Mouse (Mus musculus) spleen, adult 18-20 months (tissue): ENCODE data around the gene Tbc1d24.

Experiments used
- DNase-seq, 2 experiments: peaks; one replicate each; pipeline ENCODE4 v3.0.0; 2022; ENCODE audit warnings: mixed read lengths in 2 of 2

Tbc1d24 gene

DNA sequence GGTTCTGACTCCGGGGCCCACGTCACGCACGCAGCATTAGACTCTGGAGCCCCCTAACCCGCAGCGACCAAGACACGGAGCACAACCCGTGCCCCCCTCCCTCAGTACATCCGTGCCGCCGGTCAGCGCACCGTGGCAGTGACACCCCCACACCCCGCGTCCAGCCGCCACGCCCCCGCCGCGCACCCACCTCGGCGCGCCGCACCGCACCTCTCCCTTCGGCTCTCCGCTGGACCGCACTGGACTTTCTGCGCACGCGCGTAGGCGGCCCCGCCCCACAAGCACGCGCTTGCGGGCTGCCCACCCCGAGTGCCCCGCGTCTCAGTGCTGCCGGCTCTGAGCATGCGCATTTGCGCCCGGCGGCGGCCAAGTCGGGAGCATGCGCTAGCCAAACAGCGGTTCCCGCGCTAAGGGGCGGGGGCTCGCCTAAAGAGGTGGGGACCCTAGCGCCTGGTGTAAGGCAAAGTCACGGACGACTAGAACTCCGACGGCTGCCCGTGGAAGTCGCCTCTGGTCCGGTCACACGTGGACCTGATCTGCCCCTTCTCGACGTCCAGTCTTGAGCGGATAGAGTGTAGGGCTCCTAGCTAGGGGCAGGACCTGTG is at the start of gene Tbc1d24:
Gene Tbc1d24 (minus strand): TSS at position 279 of the 605 bp plus-strand sequence.
- DNase-seq, result peak; percentile 72 to 80

DNA sequence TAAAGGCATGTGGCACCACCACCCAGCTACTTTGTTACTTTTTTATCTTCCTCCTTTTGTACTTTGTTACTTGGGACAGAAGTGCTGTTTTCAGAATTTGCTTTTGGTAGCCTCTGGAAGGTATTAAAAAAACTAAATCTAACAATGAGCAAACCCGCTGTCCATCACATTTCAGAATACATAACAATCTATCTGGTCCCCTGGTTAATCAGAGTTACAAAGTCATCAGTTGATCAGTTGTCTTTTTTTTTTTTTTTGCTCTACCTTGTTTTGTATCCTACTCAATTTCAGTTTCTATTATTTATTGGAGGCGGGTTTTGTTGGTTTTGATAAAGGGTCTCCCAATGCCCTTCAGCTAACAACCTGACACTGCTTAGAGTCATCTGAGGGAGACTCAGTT is 47.0 kb upstream of the Tbc1d24 start:
- DNase-seq, result no peak

DNA sequence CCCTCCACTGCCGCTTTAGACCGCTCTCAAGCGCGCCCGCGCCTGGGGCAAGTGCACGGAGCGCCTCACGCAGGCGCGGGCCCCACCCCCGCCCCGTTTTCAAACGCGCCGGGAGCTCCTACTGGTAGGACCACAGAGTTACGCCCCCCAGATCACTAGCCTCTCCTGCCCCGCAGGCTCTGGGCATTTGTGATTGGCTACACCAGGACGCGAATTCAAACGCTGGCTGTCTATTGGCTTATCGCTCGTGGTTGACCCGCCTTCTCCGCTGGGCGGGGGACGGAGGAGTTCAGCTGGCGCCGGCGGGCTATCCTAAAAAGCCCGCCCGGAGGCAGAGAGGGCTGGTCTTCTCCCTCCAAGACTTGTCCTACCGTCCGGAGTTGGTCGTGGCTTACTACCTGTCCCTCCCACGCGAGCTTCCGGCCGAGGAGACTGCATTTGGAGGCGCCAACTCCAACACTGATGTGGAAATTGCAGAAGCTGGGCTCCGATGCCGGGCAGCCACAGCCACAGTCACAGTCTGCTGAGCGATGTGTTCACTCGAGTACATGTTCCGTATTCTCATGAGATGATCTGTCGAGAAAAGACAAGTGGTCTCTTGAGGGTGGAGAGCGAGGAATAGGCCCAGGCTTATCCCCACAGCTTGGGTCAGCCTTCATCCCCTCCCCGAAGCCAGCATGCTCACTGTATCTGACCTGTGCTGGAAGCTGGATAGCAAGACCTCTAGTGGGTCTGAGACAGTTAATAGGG is 46.1 kb upstream of the Tbc1d24 start, which contains the start of gene Ccnf:
Gene Ccnf (minus strand): TSS at position 165 of the 750 bp plus-strand sequence.
- peak; percentile 93 for DNase-seq

DNA sequence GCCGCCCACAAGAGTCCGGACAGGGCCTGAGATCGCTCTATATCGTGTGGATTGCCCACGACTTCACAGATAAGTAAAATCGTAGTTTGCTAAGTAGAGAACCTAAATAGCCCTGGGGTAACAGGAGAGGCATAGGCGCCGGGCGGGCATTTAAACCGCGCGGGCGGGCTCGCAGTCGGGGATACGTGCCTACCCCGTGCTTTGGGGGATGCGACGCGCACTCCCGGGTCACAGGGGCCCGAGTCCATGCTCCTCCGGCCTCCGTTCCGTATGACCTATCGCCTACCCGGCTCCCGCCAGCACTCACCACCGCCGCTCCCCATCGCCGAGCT is 45.6 kb upstream of the Tbc1d24 start:
- no peak for DNase-seq

DNA sequence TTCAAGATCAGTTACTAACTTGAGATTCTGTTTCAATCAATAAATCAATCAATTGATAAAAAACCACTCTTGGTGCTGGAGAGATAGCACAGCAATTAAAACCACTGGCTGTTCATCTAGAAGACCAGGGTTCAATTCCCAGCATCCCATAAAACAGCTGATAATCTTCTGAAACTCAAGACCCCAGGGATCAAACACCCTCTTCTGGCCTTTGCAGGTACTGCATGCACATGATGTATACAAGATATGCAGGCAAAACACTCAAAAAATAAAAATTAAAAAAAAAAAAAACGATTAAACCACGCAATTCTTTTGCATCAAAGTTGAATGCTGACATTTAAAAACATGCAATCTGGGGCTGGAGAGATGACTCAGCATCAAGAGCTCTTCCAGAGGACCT is 43.3 kb upstream of the Tbc1d24 start:
- DNase-seq, result no peak

DNA sequence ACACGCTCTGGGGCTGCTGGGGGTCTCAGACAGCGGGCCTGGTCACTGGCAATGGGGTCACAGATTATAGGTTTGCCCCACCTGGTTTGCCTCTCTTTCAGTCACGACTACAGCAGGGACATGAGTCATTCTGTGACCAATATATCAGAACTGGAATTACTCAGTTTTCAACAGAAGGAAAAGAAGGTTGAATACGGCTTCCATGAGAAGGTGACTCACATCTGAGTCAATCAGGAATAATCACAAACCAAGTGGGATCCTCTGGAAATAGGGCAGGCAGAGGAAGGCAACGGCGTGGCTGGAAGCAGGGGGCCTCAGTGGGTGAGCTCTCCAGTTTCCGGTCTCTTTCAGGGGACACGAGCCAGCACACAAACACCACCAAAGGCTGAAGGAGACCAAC is 38.7 kb upstream of the Tbc1d24 start:
- no peak for DNase-seq

DNA sequence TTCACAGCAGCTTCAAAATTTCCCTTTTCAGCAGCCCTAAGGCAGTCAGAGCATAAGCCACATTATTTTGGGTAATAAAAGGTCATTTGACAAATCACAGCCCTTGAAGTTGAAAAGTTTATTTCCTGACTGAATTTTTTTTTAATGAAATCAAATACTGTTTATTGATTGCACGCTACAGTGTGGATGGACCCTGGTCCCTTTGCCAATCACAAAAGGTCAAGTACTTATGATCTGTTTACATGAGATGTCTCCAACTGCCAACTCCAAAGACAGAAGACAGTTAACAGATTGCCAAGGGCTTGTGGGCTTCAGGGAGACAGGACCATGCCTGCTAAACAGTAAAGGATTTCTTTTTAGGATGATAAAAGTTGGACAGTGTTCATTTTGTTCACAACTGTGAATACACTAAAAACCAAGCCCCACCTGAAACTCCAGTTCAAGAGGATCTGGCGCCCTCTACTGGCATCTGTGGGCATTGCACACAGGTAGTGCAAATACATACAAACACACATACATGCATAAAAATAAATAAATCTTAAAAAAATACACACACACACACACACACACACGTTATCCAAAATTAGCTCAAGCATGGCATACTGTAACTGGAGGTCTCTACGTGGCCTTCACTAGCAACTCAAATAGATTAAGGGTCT is 38.1 kb upstream of the Tbc1d24 start:
- peak in 1 of 2 experiments; percentile 34 for DNase-seq

DNA sequence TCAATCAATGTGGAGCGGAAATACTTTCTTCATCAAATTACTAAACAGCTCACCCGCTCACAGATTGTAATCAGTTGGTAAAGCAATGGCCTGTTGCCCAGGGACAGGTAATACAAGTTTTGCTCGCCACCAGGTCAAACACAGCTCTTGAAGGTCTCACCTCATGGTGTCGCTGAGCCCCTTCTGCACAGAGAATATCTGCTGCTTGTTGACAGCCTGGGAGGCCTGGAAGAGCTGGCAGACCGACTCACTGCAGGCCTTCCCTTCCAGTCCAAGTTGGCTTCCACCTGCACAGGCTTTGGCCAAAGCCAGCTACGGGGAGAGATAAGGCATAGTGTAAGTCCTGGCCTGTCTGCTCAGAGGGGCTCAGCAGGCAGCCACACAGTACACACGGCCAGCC is 31.6 kb upstream of the Tbc1d24 start:
- DNase-seq, result no peak

DNA sequence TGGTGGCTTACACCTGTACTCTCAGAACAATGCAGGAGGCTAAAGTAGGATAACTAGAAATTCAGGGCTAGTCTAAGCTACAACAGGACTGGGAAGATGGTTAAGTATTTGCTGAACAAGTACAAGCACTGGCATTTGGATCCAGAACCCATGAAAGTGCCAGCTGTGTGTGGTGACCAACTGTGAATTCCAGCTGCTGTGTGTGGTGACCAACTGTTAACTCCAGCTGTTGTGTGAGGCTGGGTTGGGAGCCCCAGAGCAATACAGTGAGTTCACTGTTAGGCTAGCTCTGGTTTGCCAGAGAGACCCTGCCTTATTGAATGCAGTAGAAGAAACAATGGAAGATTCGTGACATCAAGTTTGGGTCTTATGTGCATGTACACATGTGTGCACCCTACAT is 31.1 kb upstream of the Tbc1d24 start:
- DNase-seq, result no peak

DNA sequence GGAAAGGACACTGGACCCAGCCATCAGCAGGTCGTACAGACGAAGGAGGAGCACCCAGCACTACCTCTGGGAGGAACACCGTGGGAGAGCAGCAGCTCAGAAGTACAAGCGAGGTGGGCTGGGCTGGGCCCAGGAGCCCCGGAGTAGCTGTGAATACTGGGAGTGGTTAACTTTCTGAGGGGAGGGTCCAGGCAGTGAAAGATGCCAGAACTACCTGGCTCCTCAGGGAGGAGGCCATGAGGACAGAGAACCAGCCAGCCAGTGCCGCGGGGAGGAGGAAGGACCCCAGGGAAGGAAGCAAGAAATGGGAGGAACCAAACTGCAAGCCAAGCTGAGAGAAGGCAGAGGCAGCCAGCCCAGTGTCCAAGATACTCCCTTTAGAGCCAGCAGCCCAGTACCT is 22.6 kb upstream of the Tbc1d24 start:
- no peak for DNase-seq

DNA sequence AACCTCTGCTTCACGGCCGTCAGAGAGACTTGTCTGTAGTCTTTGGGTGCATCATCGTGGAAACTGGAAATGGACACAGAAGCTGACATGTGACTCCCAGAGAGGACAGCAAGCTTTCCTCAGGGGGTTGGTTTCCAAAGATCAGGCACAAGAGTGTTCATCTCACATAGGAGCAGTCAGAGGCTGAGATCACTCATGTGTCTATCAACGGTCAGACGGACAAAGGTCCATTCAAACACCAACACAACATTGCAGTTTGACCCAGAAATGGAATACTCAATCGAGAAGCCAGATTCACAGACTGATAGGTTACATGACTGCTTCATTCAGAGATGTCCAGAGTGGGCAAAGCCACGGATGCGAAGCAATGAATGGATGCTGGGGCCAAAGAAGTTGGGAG is 21.4 kb upstream of the Tbc1d24 start:
- DNase-seq, result no peak

DNA sequence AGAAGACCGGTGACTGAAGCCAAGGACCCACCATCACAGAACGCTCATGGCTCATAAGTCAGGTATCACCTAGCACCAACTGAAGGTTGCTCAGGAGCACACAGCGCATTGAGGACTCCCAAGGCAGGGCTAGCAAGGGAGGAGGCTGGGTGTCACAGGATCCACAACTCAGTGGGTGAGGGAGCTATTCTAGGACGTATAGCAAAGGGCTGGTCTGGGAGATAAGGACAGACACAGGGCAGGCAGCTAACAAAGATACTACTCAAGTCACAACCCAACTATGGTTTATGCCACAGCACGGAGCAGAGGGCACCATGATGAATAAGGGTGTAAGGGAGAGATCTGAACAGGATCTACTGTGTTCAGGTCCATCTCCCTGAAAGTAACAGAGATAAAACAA is 20.5 kb upstream of the Tbc1d24 start:
- DNase-seq, result no peak

DNA sequence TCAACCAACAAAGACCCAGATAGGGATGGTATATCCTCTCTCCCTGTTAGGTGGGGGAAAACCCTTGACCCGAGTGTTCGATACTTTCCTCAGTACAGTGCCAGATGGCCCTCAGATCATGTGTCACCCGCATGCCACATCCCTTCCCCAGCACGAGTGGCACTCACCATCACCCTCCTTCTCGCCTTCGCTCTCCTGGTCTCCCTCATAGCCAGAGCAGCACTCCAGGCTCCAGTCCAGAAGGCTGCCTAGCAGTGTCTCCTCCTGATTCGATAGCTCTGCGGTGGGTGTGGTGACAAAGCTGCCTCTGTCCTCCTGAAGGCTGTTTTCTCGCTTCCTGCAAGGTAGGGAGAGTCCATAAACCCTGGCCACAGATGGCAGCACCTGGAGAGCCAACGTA is 19.4 kb upstream of the Tbc1d24 start:
- DNase-seq, result no peak

DNA sequence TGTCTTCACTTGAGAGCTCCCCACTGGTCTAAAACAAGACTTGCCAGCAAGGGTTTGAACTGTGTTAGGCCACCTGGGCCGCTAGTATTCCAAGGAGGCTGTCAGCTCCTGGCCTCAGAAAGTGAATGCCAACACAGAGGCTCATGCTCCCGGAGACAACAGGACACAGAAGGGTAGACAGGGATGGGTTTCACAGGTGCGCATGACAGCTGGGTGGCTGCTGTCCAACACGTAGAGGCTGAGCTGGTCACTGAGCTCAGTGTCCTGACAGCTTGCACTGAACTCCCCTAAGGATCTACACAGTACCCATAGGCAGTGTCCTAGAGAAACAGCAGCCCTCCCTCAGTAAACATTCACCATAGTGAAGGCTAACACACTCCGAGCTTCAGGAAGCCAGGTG is 18.2 kb upstream of the Tbc1d24 start:
- no peak for DNase-seq

DNA sequence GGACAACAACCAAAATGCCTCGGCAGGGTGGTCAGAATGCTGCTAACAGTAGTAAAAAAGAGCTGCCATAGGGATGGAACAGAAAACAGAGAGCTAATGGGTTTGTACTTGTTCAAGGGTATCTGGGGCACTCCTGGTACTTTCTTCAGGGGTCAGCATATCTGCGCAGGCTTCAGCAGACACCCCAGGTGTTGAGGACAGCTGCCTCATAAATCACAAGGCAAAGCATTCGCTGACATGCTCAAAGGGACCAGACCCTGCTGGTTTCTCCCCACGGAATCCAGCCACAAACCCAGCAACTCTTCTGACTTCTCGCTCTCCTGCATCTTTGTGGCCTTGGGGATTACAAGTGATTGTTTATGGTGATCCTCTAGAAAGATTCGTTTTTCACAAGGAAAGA is 17.3 kb upstream of the Tbc1d24 start:
- DNase-seq, result no peak

DNA sequence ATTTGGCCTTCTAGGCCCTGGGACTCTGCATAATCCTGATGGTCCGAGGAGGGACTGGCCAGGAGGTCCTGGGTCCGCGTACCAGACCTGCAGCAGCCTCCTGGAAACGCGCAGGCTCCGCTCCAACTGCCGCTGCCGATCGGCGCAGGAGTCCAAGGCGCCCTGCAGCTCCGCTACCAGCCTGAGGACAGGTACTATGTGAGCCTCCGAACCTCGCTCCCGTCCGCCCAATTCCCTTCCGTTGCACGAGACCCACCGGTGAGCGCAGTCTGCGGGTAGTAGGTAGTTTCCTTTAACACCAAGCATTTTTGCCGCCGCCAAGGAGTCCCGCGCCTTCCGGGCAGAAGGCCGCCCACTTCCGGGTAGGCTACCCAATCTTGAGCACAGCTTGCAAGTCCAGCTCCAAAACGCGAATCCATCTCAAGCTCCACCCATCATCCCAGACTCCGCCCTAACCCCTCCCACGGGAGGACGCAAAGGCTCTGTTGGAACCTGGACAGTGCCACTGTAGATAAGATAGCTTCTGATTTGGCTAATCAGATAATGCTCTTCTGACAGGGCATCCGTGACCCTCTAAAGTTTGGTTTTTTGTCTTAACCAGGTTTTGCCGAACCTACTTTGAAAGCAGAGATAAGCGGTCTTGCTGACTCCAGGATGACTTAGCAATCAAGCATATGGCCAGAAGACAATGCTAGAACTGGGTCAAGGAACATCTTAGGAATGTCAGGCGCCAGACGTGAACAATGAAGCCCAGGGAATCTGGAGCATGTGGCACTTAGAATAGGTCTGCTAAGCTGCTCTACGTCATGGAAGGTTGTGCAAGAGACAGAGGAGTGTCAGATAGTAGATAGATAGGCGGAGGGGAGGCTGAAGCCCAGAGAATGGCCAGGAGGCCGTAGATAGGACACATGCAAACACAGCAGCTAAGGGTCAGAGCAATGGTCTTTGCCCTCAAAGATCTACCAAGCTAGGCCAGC is 15.4 kb upstream of the Tbc1d24 start, which contains the start of gene Tedc2:
Gene Tedc2 (minus strand): TSS at position 417 of the 977 bp plus-strand sequence.
- peak; percentile 85 to 92 for DNase-seq

DNA sequence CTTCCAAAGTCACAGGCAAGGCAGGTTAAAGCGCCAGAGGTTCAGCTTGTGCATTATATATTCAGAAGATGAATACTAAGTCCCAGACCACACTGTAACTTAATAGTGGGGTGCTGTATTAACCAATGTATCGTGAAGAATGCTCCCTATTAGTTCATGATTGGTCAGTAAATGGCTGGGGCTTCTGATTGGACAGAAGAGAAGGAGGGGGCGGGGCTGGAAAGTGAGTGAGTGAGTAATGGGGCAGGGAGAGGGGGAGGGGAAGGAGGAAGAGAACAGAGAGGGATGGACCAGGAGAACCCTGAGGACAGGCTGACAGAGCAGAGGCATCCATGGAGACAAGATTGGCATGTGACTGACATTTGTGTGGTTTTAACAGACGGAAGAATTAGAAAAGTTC is 11.5 kb upstream of the Tbc1d24 start:
- no peak for DNase-seq

DNA sequence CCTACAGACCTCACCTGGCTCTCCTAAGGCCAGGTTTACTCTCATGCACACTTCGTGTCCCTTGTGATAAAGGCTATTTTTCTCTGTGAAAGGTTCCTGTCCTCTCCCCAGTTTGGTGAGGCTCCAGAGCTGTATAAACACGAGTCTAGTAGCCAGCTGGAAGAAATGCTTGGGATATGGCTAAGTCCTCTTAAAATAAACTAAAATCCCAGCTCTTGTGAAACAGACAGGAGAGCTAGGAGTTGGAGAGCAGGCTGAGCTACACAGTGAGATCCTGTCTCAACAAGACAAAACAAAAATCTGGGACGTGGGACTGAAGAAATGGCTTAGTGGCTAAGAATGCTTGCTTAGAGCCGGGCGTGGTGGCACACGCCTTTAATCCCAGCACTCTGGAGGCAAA is 7.8 kb upstream of the Tbc1d24 start:
- no peak for DNase-seq

DNA sequence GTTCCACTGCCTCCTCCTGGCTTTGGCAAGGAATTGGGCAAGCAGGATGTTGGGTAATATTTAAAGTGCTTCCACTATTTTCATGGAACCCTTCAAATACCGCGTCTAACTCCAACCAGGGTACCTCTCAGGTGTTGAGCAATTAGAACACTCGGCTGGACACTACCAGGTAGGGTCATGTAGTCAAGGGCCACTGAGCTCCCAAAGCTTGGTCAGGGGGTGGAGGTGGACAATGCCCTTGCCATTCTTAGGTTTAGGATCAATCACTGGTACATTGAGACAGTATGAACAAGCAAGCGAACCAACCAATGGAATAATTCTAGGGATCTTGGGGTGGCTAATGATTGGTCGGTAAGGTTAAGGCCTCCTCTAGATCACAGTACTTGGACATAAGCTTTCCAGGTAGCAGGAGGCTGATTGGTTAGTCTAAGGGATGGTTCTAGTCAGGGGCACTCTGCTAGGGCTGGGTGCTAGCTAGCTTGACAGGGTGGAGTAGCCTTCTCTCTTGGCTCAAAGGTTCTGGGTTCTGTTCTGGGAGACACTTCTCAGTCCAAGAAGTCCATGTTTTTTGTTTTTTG is 7.2 kb upstream of the Tbc1d24 start:
- no peak for DNase-seq

DNA sequence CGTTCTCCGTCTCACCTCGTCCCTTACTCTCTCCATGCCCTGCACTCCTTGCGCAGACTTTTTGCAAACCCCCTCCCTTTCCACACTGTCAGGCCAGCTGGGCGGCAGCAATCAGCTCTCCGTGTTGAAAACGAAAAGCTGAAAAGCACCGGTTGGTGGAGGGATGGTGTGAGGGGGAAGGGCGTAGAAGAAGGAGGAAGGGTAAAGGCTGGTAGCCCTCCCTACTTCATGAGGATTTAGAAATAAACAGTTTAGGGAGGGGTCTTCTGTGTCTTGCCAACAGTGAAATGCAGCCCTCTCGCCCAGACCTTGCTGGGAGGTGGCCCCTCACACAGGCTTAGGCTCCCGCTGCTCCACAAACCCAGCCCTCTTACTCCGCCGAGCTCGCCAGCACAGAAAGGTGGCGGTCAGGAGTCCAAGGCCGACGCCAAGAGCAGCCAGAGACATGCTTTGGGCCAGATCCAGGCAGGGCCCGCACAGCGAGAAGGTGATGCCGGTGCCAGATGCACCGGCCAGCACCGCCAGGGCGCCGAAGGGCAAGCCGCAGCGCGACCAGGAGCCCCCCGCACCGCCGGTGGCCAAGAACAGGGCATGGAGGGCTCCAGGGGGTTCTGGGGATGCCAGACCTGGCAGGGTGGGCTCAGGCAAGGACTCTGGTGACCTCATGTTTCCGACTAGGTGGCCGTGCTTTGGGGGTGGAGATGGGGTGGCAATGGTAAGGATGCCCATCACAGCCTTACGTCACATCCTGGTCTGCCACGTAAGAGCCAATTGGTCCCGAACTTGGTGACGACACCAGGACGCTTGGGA is 6.5 kb upstream of the Tbc1d24 start:
- peak in 1 of 2 experiments; percentile 6 for DNase-seq

DNA sequence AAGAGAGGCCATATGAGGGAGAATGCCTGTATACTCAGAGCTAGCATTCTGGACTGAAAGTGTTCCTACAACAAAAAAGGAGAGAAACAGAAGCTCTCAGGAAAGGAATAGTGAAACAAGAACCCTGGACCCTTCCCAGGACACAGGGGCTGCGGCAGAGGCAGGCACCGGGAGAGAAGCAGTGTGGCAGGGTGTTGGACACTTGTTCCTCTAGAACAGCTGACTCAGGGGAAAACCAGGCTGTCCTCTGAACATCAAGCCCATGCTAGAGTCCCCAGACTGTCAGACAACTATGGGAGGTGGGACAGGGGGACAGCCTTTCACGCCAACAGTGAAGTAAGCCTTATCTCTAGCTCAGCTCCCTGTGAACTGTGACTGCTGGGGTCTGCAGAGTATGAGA is 5.2 kb upstream of the Tbc1d24 start:
- no peak for DNase-seq

DNA sequence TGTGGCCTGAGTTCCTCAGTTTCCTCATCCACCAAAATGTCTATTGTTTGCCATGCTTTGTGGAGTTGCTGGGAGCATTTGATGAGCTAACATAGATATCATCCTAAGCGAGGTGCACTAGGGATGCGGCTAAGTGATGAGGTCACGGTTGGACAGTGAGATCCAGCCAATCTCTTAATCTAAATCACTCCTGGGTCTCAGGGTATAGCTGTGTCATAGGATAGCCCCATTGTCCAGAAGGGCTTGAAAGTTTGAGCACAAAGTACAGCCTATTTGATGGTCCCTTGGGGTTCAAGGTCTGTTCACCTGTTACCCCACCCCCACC is 4.5 kb upstream of the Tbc1d24 start:
- DNase-seq, result no peak
